Mouse (Mus musculus): ENCODE results near the gene AW011738.

AW011738 gene

DNA sequence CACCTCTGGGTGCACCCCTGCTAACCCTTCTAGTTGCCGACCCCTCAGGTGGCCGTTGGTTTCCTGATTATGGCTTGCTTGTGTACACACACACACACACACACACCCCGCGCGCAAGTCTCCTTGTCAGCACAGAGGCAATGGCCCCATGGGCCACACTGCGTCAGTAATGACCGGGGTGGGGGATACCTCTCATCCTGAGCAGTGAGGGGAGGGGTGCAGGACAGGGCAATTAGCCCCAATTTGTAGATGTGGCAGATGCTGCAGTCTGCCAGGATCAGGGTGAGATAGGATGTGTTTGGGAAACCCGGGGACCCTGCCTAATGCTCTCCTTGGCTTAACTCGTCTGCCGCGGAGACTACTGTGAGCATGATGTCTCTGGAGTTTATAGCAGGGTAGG, 46.5 kb downstream of the AW011738 start:
- in situ Hi-C loops (cut with MseI, MboI), result no loop called here

DNA sequence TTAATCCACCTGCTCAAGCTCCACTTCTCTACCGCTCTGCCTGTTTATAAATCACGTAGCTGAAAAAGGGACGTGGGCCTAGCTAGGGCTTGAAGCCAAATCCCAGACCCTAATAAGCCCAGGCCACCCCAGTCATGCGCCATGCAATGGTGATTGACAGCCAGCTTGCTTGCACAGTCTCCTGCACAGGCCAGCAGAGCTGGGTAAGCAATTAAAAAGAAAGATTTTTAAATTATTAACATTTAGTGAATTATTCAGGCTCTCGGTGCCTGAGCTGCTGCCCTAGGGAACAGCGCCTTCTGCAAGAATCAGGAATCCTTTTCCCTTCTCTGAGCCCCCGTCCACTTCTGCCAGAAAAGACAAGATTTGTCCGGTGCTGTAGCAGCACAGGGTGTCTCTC, 48.0 kb downstream of the AW011738 start:
- in situ Hi-C loops (cut with MseI, MboI), result no loop called here

DNA sequence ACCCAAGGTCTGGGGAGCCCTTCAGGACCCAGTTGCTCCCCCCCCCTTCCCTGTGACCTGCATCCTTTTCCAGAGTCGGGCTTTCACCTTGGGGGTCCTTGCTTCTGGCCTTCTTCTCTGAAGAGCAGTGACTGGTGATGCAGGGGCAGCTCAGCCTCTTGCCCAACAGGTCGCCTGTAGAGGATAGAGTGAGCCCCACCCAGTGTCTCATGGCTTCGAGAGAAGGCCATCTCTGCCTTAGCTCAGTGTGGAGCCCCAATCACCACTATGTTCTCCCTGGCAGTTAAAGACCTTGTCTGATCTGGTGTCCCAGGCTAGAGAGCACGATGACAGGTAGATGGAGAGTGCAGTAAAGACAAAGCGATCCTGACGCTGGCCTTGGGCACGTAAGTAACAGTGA, 49.0 kb downstream of the AW011738 start:
- in situ Hi-C loops (cut with MseI, MboI), result no loop called here

DNA sequence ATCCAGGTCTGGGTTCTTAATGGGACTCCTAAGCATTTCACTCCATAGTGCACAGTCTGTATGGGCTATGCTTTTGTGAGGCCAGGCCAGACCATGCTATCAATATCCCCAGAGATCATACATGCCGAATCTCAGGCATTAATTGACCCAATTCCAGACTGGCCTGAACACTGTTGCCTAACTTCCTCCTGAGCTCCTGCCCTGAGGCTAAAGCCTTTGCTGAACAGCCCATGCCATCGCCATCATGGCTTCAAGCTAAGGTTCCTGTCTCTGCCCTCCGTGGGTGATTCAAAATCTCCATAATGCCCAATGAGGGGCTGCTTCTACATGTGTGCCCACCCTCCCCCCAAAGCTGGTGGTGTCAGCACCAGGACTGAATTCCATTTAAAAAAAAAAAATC, 49.5 kb downstream of the AW011738 start:
- in situ Hi-C loops (cut with MseI, MboI), result no loop called here

DNA sequence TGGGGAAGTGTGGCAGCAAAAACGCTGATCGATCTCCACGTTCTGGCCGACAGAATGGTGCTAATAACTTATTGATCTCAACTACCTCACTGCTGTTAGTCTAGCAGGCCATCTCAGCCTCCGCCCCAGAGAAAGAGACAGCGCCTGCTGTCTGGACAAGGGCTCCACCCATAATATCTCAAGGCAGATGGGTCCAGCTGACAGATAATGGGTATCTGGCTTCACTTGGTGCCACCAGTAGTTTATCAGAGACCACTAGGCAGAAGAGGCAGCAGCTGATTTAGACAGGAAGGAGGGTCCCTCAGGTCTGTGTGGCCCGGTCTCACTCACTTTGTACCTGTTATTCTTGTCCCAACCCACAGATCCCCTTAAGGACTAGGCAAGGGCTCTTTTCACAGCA, 49.9 kb downstream of the AW011738 start:
- in situ Hi-C loops (cut with MseI, MboI), result no loop called here

DNA sequence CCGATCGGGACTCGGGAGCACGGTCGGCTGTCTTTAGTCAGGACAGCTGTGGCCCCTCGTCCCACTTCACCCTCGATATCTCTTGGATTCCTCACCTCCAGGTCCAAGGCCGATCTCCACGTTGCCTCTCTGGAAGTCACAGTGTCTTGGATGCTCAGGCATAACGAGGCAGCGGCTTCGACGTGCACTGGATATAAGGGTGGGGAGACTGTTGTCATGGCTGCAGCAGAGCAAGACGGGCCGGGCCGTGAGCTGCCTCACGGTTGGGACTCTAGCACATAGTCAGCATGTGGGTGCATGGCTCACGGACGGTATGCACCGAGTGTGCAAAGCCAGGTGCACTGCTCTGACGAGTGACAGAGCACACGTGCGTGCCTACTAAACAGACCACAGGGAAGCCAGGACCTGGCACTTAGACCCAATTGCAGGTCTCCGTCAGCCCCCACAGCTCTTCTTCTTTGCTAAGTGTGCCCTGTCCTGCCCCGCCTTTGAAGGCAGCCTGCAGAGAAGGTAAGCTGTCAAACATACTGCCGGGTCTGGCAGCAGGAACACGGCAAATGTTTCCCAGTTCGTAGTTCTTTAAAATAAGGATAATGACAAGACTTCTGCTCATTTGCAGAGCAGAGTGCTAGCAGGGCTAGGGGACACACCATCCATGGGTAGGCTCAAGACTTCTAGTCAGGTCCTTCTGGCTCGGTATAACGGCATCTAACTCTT, 51.4 kb downstream of the AW011738 start:
- in situ Hi-C loops (cut with MseI, MboI), result no loop called here
